Mouse (Mus musculus) lung, postnatal 4 days (tissue): ENCODE results near the gene Sst.
"Not testable (repeated sequence)": the region's sequence is repeated elsewhere in the genome, so short reads cannot be mapped to it uniquely, and the experiment has no call there.

Source experiments
- DNase-seq, 2 experiments: peaks; one replicate each; pipeline ENCODE4 v3.0.0; 2021

Sst gene

GRCm38 (mm10) chr16:23890636-23891035 is at the start of gene Sst:
TSS of gene Sst (minus strand) at chr16:23890958.
- DNase-seq = no peak

- no peak for DNase-seq
Observed at GRCm38 (mm10) chr16:23934397-23934796, 43.6 kb upstream of the Sst start.

GRCm38 (mm10) chr16:23932294-23932693 is 41.5 kb upstream of the Sst start, which contains the start of gene Rtp2:
TSS of gene Rtp2 (minus strand) at chr16:23932394.
- no peak for DNase-seq

GRCm38 (mm10) chr16:23931275-23931674 is 40.5 kb upstream of the Sst start:
- DNase-seq = no peak

- DNase-seq = no peak
Observed at GRCm38 (mm10) chr16:23930426-23931073, 39.8 kb upstream of the Sst start.

- DNase-seq = no peak
Observed at GRCm38 (mm10) chr16:23927301-23928114, 36.8 kb upstream of the Sst start.

- no peak for DNase-seq
Observed at GRCm38 (mm10) chr16:23922906-23923305, 32.1 kb upstream of the Sst start.

- DNase-seq = no peak
Observed at GRCm38 (mm10) chr16:23921697-23922096, 30.9 kb upstream of the Sst start.

GRCm38 (mm10) chr16:23919418-23919817 is 28.7 kb upstream of the Sst start:
- DNase-seq = peak in 1 of 2 experiments; percentile 1

- DNase-seq = no peak
Observed at GRCm38 (mm10) chr16:23913401-23913800, 22.6 kb upstream of the Sst start.

GRCm38 (mm10) chr16:23912741-23913140 is 22.0 kb upstream of the Sst start:
- no peak for DNase-seq

- DNase-seq = not testable (repeated sequence)
Observed at GRCm38 (mm10) chr16:23909015-23909354, 18.2 kb upstream of the Sst start.

- not testable (repeated sequence) for DNase-seq
Observed at GRCm38 (mm10) chr16:23908076-23909014, 17.6 kb upstream of the Sst start.

GRCm38 (mm10) chr16:23906586-23906985 is 15.8 kb upstream of the Sst start:
- not testable (repeated sequence) for DNase-seq

- DNase-seq = no peak
Observed at GRCm38 (mm10) chr16:23901411-23901810, 10.7 kb upstream of the Sst start.

- no peak for DNase-seq
Observed at GRCm38 (mm10) chr16:23900061-23900460, 9.3 kb upstream of the Sst start.

- peak; percentile 58 to 77 for DNase-seq
Observed at GRCm38 (mm10) chr16:23898840-23899239, 8.1 kb upstream of the Sst start.

- DNase-seq = peak; percentile 73 to 75
Observed at GRCm38 (mm10) chr16:23897984-23898586, 7.3 kb upstream of the Sst start.

- DNase-seq = no peak
Observed at GRCm38 (mm10) chr16:23897486-23897885, 6.7 kb upstream of the Sst start.

- DNase-seq = no peak
Observed at GRCm38 (mm10) chr16:23895135-23895534, 4.4 kb upstream of the Sst start.

GRCm38 (mm10) chr16:23890151-23890550 is 607 bp downstream of the Sst start:
- peak in 1 of 2 experiments; percentile 20 for DNase-seq

GRCm38 (mm10) chr16:23887910-23888579 is 2.7 kb downstream of the Sst start:
- no peak for DNase-seq
